Mouse (Mus musculus) thymus, postnatal 10 days (tissue): ENCODE results near the gene Col5a1.

Source experiments
- DNase-seq, 2 experiments: peaks; one replicate each; pipeline ENCODE4 v3.0.0; 2021; ENCODE audit warnings: low spot score in 2 of 2

Gene Col5a1

DNA sequence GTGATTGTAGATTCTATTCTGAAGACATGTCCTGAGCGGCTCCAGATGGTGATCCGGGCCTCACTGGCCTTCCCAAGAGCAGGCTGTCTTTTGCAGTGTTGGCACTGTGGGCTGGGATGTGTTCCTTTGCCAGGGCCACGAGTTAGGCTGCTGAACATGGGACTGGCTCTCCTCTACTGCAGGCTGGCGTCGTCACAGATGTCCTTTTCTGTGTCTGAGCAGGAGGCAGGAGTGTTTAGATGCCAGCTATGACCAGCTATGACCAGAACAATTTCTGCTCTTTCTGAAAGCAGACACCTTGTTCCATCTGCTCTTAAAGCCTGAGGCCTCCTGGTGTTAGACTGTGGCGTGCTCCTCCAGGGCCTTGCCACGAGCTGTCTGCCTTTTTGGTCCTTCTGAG is 31.9 kb downstream of the Col5a1 start:
- no peak for DNase-seq

DNA sequence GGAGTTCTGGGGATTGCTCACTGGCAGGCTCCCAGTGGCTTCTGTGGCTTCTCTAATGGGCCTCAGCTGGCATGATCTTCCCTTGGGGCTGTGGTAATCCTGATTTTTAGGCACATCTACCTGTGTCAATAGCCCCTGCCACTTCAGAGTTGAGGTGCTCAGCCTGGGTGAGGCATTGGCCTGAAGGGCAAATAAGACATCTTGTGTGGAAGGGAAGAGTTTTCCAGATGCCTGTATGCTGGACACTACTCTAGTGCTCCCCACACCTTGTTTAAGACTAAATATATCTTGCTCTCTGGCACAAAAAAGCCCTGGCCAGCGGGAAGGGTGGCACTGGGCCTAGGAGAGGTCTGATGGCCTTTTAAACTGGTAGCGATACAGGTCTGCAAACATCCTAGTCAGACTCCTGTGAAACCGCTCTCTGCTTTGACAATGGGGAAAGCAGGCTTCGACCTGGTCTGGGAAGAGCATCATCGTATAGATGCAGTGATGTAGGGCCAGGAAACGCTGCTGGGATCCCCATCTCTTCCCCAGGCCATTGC is 33.2 kb downstream of the Col5a1 start:
- no peak for DNase-seq

DNA sequence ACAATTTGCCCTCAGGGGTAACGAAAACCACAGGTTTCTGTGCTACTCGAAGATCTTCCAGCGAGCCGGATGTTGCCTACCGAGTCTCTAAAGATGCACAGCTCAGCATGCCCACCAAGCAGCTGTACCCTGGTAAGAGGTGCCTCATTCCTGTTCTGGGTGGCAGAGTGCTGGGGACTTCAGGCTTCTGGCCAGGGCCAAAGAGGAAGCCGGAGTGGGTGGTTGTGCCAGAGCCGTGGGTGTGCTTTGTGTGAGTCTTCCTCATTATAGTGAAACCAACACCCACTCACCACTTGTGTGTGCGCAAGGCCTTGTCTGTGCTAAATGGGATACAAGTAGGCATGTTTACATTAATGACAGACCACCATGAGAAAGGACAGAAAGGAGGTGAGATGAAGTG is 35.8 kb downstream of the Col5a1 start:
- no peak for DNase-seq

DNA sequence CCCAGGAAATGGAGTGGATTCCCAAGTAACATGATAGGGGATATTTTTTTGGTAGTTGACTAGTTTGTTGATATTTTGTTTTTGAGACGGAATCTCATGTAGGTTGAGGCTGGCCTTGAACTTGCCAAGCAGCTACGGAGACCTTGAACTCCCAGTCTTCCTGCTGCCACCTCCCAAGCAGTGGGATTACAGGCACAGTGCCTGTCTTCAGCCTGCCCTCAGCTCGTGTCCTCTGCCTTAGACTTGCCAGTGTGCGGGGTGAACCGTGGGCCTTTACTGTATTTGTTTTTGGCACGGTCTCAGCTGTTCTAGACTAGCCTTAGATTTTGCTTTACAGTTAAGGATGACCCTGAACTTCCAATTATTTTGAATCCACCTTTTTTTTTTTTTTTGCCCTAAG is 37.5 kb downstream of the Col5a1 start:
- DNase-seq, result no peak

DNA sequence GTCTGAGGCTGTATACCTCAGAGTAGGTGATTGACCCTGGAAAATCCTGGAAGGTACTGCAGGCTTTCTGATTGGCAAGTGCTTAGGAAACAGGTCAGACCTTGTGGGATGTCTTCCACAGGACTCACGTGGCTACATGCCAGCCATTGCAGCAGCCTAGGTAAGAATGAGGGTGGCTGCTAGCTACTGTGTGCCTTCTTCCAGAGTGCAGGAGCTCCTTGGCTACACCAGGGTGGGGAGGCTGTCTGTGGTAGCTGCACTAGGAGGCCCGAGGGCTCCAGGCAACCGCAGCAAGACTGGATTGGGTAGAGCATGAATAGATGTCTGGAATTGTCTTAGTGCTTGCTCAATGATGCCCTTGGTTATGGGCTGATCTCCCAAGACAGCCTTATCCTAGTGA is 38.2 kb downstream of the Col5a1 start:
- DNase-seq, result no peak

DNA sequence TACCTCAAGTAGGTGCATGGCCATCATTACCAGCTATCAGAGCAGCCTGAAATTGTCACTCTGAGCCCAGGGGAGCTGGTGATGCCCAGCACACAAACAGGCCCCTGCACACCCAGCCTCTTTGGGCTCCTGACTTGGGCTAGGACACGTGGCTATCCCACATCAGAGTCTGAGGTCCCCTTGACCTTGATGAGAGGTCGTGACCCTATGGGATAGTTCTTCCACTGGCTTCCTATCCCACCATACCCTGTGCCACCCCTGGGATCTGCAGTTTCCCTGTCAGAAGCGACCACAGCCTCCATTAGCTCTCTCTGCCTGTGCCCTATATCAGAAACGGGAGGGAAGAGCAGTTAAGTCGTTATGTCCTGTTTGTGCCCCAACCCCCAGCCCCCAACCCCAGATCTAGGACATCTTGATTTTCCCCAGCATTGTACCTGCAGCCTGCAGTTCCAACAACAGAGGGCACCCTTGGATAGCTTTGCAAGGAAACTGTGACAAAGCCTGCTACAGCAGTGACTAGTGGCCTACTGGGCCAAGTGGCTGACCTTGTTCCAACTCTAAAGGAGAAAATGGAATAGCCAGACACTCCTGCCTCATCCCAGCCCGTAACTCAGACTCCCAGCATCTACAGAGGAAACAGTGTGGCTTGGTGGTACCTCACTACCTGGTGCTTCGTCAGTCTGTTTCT is 40.4 kb downstream of the Col5a1 start:
- DNase-seq, result no peak

DNA sequence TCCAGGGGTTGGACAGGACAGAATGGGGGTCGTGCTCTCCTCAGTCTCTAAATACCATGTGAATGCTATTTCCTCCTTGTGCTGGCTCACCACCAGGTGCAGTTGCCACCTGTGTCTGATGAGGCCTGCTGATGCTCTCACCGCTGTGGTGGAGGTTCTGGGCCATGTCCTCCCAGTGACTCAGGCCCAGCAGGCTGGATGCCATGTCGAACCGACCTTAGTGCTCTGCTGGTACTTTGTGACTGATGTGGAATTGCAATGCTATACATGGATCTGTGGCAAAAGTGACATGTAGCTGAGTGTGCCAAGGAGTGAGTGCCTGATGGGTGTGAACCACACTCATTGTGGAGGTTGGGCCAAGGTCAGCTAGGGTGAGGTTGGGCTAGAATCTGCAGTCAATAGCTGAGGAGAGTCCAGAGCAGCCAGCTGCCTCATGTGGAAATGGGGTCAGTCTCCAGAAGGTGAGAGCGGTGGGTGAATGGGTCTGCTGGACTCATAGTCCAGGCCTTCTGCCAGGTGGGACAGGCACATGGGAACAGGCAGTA is 44.3 kb downstream of the Col5a1 start:
- DNase-seq, result no peak

DNA sequence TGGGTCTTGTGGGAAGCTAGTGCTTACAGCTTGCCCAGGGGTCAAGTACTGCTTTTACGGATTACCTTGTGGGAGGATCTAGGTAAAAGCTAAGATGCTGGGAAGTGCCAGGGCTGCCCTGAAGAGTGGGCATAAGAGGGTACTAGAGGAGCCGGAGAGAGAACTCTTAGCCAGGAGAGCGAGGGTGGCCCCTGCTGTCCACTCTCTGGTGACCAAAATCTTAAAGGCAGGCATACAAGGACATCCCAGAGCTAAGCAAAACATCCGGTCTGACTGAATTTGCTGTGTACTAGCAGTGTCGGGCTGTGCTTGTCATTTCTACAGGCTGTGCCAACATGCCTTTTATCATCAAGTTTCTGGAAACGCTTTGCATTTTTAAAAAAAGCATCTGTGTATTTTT is 44.9 kb downstream of the Col5a1 start:
- DNase-seq, result no peak

DNA sequence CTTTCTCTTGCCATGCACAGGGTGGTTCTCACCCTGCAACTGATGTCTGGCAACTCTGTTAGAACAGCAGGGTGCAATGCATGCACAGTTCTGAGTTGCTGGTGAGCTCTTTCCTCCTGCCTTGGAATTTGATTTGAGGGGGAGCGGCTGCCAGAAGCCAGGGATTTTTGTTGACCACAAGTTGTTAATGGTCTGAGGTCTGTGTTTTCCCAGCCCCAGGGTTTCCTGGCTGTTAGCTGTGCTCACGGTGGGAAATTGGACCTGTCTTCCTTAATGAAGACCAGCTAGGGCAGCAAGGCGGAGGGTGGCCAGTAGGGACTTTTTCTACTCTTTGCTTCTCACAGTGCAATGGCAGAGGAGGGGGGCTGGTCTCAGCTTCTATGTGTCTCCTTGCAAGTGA is 45.7 kb downstream of the Col5a1 start:
- DNase-seq, result no peak

DNA sequence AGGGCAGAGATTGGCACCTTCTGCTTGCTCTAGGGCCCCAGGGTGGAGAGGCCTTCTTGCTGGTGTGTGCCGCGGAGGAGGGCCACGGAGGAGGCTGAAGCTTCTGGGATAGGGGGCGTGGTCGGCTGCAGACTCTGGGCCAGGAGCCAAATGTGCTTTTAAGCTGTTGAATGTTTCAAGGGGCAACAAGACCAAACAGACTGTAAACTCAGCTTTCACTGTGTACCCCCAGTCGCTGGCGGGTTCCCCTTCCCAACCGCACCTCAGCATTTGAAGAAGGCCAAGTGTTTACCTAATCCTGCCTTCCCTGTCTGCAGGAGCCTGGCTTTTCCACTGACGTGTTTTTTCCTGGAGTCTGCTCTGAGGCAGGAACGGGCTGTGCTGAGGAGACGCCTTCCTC is 48.0 kb downstream of the Col5a1 start:
- no peak for DNase-seq

DNA sequence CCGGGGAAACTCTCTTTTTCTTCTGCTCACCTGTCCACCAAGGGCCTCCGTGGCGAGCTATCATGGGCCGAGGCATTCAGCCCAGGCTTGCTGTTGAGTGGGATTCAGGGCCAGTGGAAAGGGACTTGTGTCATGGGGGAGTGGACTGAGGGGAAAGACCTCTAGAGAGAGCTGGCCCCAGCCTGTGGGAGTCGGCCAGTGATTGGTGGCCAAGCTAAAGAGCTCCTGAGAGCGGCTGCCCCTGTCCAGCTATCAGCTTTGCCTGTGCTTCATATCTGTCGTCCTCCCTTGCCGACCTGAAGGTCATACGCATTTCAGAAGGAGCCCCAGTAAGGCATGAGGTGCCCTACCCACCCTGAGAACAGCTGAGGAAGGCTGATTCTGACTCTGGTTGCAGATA is 48.6 kb downstream of the Col5a1 start:
- DNase-seq, result no peak

DNA sequence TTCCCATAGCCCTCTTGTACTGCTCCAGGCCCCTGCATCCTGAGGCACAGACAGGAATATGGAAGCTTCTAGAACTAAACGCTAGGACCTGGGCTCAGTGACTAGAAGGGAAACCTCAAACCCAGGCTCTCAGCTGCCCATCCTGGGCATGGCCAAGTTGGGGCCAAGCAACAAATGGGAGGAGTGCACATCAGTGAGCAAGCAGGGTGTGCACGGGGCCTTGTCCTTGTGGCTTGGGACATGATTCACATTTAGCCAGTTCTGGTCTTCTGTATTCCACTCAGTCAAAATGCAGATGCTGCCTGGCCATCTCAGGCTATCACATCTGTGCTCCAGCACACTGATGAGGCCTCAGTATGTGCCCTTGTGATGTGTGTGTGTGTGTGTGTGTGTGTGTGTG is 49.2 kb downstream of the Col5a1 start:
- DNase-seq, result no peak

DNA sequence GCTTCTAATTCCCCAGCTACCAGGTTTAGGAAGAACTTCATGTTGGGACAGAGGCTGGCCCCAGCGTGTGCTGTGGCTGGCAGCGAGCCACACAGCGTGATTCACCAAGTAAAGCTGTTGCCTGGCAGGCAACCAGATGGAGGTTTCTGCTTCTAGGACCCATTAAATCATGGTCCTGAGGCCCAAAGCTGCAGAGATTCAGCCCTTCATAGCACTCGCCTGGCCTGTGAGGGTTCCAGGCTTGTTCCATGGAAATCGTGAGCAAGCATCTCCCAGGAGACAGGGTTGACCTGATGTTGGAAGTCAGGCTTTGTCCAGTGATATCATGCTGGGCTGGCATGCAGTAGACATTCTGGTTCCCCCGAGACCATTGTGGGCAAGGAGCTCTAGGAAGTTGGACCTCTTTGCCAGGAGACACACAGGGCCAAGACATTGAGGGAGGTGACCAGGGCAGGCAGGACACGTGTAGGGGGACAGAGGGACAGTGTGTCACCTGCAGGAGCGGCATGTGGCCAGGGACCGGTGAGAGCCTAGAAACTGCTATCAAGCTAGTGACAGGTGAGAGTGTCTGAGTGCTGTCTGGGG is 50.5 kb downstream of the Col5a1 start:
- no peak for DNase-seq

DNA sequence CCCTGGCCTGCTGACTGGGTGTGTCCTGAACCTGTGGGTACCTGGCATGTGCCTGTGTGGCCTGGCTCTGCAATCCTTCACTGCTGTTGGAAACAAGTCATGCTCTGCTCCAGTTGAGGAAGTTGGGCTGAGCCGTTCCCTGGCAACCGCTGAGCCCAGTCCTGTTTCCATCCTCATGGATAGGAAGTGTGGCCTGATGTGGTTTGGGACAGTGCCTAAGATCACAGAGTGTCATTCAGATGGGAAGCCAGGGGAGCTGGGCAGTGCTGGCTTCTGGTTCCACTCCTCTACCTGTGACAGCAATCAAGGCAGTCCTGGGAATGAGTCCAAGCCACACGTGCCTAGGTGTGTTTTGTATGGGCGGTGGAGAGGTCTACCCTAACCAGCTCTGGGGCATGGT is 53.2 kb downstream of the Col5a1 start:
- DNase-seq, result no peak

DNA sequence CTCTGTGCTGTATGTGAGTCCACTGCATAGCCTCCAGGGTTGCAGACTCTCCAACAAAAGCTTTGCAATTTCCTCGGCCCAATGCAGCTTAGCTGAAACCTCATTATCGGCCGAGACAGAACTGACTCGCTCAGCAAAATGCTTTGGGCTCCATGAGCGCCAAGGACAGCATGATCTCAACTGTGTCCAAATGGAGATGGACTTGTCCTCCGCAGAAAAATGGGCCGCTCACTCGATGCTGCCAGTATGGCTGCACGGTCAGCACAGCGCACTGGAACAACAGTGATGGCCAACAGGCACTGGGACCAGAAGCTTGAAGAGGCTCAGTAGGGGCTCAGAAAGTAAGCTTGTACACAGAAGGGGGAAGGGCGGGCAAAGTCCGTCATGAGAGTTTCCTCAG is 53.9 kb downstream of the Col5a1 start:
- no peak for DNase-seq

DNA sequence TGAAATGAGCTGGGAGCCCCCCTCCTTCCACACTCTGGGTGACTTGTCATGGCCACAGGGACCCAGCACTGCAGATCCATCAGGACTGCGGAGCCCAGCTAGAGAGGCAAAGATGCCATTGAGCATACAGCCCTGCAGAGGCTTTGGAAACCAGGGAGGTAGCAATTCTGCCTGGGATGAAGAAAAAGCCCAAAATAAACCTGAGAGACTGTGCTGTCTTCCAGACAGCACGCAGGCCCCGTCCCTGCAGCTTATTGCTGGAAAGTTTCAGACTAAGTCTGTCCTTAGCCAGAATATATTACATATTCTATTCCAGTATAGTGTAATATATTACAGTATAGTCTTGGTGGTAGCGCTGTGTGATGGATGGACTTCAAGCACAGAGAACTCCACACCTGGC is 61.0 kb downstream of the Col5a1 start:
- DNase-seq, result no peak

DNA sequence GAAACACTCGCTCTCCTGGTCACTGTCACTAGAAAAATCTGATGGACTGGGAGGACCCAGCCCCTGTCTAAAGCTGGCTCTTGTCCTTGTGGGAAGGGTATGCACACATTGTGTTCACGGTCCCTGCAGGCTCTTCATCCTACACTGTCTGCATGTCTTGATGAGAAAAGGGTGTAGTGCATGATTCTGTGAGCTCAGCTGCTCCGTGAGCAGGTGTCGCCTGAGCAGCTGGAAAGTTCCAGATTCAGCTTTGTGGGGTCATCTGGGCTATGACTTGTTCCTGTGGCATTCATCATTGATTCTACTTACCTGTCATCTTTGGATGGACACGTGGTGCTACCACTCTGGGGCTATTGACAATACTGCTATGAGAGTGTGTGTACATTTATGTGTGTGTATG is 61.7 kb downstream of the Col5a1 start:
- DNase-seq, result no peak

DNA sequence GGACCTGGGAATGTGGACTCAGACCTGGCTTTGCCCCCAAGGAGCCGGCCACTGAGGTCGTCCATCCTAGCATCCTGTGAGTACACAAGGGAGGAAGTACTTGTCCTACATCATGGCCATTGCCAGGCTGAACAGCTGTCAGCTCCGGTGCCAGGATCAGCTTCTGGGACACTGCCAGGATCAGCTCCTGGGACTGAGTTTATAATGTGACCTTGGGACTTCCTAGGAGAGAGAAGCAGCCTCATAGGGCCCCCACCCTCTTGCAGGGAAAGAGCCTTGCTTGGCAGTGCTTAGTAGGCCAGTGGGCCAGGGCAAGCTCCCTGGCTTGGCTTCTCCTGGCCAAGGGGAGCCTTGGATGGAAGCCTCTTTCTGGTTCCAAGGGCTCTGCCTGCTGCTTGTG is 67.6 kb downstream of the Col5a1 start:
- DNase-seq, result no peak

DNA sequence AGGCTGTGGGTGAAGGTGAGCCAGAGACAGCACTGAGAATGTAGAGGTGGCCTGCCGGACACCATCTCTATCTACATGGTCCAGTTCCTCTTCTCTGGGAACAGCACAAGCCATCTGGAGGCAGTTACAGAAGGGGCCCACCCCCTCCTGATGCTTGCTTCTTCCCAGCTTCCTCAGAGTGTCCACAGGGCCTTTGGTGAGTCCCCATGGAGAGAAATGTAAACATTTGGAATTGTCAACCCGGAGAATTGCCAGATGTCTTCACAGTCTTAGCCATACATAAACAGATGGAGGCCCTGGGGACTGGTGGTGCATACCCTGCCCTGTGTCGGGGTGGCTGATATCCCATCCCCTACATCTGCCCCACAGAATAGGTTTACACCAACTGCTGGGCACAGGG is 68.7 kb downstream of the Col5a1 start:
- DNase-seq, result no peak

DNA sequence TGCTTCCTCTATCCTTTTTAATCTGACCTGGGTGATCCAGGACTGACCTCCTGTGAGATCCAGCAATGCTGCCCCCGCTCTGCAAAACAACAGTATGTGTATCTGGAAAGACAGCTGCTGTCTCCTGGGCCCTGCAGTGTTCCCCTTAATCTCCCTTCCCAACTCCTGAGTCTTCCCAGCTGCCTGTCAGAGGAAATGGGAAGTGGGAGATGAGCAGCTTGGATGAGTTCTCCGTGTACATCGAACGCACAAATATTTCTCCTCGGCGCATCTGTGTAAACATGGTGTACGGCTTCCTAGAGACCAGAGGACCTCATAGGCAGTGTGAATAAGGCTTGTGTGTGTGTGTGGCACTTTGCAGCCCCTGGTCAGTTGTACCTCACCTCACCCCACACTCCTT is 70.5 kb downstream of the Col5a1 start:
- no peak for DNase-seq

DNA sequence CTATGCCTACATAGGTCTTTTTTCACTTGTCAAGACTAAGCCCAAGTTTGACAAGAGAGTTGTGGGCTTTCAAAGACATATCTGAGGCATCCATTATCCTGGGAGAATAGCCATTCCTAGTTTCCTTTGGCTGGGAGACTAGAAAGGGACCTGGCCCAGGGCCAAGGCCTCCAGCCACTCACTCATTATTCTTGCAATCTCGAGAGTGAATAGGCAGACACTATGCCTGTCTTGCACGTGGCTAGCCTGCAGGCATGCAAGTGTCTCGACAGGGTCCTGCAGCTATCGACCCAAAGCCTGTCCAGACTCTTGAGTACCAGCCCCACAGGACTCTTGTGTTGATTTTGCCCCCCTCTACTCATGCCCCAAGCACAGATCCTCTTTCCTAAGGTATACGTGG is 71.0 kb downstream of the Col5a1 start:
- no peak for DNase-seq

DNA sequence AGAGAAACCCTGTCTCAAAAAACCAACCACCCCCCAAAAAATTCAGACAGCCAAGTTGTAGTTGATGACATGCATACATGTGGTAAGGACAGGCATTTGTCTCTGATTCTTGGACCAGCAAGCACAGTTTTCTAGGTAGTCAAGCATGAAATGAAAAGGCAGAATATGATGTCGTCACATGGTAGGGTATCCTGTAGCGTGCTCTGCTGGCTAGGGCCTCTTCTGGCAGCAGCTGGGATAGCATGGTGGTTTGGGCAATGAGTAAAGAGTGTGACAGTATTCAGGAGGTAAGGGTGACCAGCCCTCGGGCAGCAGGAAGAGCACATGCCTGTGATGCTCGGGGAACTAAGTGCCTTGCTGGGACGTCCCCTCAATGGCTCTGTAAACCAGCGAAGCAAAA is 73.0 kb downstream of the Col5a1 start:
- DNase-seq, result no peak

DNA sequence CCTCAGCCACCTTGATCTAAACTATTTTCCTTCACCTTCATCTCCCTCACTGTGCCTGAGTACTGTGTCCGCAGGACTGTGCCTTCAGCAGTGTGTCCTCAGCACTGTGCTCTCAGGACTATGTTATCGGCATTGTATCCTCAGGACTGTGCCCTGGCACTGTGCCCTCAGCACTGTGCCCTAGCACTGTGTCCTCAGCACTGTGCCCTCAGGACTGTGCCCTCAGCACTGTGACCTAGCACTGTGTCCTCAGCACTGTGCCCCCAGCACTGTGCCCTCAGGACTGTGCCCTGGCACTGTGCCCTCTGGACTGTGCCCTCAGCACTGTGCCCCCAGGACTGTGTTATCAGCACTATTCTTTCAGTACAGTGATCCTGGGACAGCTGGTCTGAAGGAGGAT is 75.0 kb downstream of the Col5a1 start:
- no peak for DNase-seq

DNA sequence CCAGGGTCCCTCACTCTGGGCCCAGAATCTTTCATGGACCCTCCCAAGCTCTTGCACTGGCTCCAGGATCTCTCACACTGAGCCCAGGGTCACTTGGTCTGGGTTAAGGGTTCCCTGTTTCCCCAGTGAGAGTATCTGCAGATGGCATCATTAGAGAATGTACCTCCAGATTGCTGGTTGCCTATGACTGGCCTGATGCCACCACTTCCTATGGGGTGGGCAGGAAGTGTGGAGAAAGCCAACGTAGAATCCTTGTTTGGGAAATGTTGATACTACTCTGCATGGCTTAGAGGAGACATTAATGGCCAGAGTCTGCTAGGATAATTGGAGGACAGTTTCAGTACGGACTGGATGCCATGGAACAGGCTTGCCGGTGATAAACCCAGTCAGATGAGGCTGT is 76.2 kb downstream of the Col5a1 start:
- DNase-seq, result no peak
